Mouse (Mus musculus) layer of hippocampus, postnatal 10 days (tissue): ENCODE measurements around the gene Armc12. TPM values are rescaled to one million over a fixed set of nuclear protein-coding genes. Genes with fewer than 3 reads are reported as not detected.

ENCODE experiments used
- DNase-seq, 2 experiments: peaks; one replicate each; pipeline ENCODE4 v3.0.0; 2021; ENCODE audit warnings: low spot score in 2 of 2
- total RNA-seq, 2 experiments: library from RNA; stranded (reverse); gene quantifications; 2 replicates each; pipeline ENCODE4 v1.2.3; 2021

Armc12 gene
- total RNA-seq, 2 experiments from 2014 or later = not detected

- no peak for DNase-seq
These were observed 17.9 kb upstream of the Armc12 start for GRCm38 (mm10) chr17:28512696-28513095.

- no peak for DNase-seq
These were observed 17.3 kb upstream of the Armc12 start for GRCm38 (mm10) chr17:28513337-28513736.

GRCm38 (mm10) chr17:28513844-28514243, 16.8 kb upstream of the Armc12 start:
- DNase-seq = no peak

- no peak for DNase-seq
These were observed 16.1 kb upstream of the Armc12 start for GRCm38 (mm10) chr17:28514555-28514954.

GRCm38 (mm10) chr17:28515431-28516341, 14.9 kb upstream of the Armc12 start:
- no peak for DNase-seq

- DNase-seq = no peak
These were observed 13.7 kb upstream of the Armc12 start for GRCm38 (mm10) chr17:28516881-28517280.

GRCm38 (mm10) chr17:28517441-28517955, 13.1 kb upstream of the Armc12 start, which contains the start of gene Fkbp5:
TSS of gene Fkbp5 (minus strand) at chr17:28517527.
- peak in 1 of 2 experiments; percentile 60 for DNase-seq

GRCm38 (mm10) chr17:28517956-28518614, 12.5 kb upstream of the Armc12 start:
- DNase-seq = peak; percentile 89

GRCm38 (mm10) chr17:28518615-28519071, 12.0 kb upstream of the Armc12 start:
- no peak for DNase-seq

- DNase-seq = no peak
These were observed 10.8 kb upstream of the Armc12 start for GRCm38 (mm10) chr17:28519827-28520226.

GRCm38 (mm10) chr17:28520561-28520960, 10.0 kb upstream of the Armc12 start:
- DNase-seq = no peak

GRCm38 (mm10) chr17:28521071-28521726, 9.4 kb upstream of the Armc12 start:
- DNase-seq = no peak

GRCm38 (mm10) chr17:28521920-28522319, 8.7 kb upstream of the Armc12 start:
- no peak for DNase-seq

- peak; percentile 88 to 91 for DNase-seq
These were observed 7.8 kb upstream of the Armc12 start for GRCm38 (mm10) chr17:28522623-28523354.

- no peak for DNase-seq
These were observed 7.1 kb upstream of the Armc12 start for GRCm38 (mm10) chr17:28523355-28524008.

GRCm38 (mm10) chr17:28524009-28524695, 6.5 kb upstream of the Armc12 start:
- DNase-seq = no peak

- DNase-seq = no peak
These were observed 5.7 kb upstream of the Armc12 start for GRCm38 (mm10) chr17:28524831-28525430.

- no peak for DNase-seq
These were observed 3.2 kb upstream of the Armc12 start for GRCm38 (mm10) chr17:28527184-28528042.
